Mouse (Mus musculus) kidney, embryonic 14.5 days (tissue): ENCODE measurements around the gene Mbnl2. TPM values are rescaled to one million over a fixed set of nuclear protein-coding genes. Genes with fewer than 3 reads are reported as not detected.

Source experiments
- ATAC-seq: fragments of 200-750 bp; cut with Nextera tagmentation; 2 replicates; pipeline ENCODE4 v1.8.0; 2017; ENCODE audit warnings: moderate number of reproducible peaks, mild to moderate bottlenecking, moderate TSS enrichment, moderate library complexity; ENCODE audit not compliant: low FRiP score, low TSS enrichment
- H3K27ac ChIP-seq: fragments of 300-500 bp; sonication (generic); 2 replicates; pipeline ENCODE4 v1.5.1; 2014; ENCODE audit warnings: low read depth, mild to moderate bottlenecking, low read length, moderate library complexity, mixed read lengths
- H3K27me3 ChIP-seq: fragments of 300-500 bp; sonication (generic); 2 replicates; pipeline ENCODE4 v1.6.1; 2014; ENCODE audit warnings: mild to moderate bottlenecking, low read length; ENCODE audit not compliant: control insufficient read depth, insufficient read depth
- H3K36me3 ChIP-seq: fragments of 300-500 bp; sonication (generic); 2 replicates; pipeline ENCODE4 v1.6.1; 2014; ENCODE audit warnings: low read length, mixed read lengths; ENCODE audit not compliant: control insufficient read depth, insufficient read depth
- H3K4me1 ChIP-seq: fragments of 300-500 bp; sonication (generic); 2 replicates; pipeline ENCODE4 v1.6.1; 2014; ENCODE audit warnings: low read length, mixed read lengths; ENCODE audit not compliant: control insufficient read depth, insufficient read depth
- H3K4me2 ChIP-seq: fragments of 300-500 bp; sonication (generic); replicated peaks from 2 replicates; pipeline ENCODE4 v1.6.1; 2014; ENCODE audit warnings: low read depth, mild to moderate bottlenecking, low read length
- H3K4me3 ChIP-seq: fragments of 300-500 bp; sonication (generic); 2 replicates; pipeline ENCODE4 v1.5.1; 2014; ENCODE audit warnings: mild to moderate bottlenecking, low read length
- H3K9ac ChIP-seq: fragments of 300-500 bp; sonication (generic); 2 replicates; pipeline ENCODE4 v1.6.1; 2014; ENCODE audit warnings: low read depth, mild to moderate bottlenecking, low read length, moderate library complexity
- H3K9me3 ChIP-seq: fragments of 300-500 bp; sonication (generic); 2 replicates; pipeline ENCODE4 v1.6.1; 2016; ENCODE audit warnings: low read length; ENCODE audit not compliant: control insufficient read depth
- WGBS: fragments of 180-500 bp; shearing (Covaris S2); extraction: QIAGEN DNeasy Blood & Tissue Kit; methylation state at CpG from one replicate; pipeline ENCODE4 v1.1.7; 2014; 5-methylcytosine and 5-hydroxymethylcytosine counted together
- polyA plus RNA-seq: library from polyadenylated mRNA; unstranded; fragments of >200 nt; fragmentation: Nextera tagmentation; extraction: Ambion mirVana; gene quantifications from 2 replicates; pipeline ENCODE4 v1.2.1, GENCODE M21; 2014

The Mbnl2 gene
- polyA plus RNA-seq, 1 experiment from 2014 or later: 84.9 TPM

GRCm38 (mm10) chr14:120405597-120405996 is 130.1 kb downstream of the Mbnl2 start:
- H3K27me3 ChIP-seq: no peaks in the 10 kb centered on the region
- H3K9me3 ChIP-seq: no peaks in the 10 kb centered on the region
- ATAC-seq: no peak
- no peak overlapping the region for H3K27ac ChIP-seq
- WGBS: 67% methylated on average over 3 of the region's 3 CpGs
- H3K9ac ChIP-seq: no peak overlapping the region
- H3K4me2 ChIP-seq: no peak overlapping the region
- no peaks in the 10 kb centered on the region for H3K4me1 ChIP-seq
- peaks cover 30% of the 10 kb centered on the region for H3K36me3 ChIP-seq
- no peak overlapping the region for H3K4me3 ChIP-seq

- Histone ChIP-seq H3K4me3 (no peak overlapping the region), H3K27ac (no peak overlapping the region), H3K36me3 (peaks cover 27% of the 10 kb centered on the region), H3K4me1 (no peaks in the 10 kb centered on the region), H3K27me3 (no peaks in the 10 kb centered on the region), H3K9ac (no peak overlapping the region), H3K4me2 (no peak overlapping the region), H3K9me3 (no peaks in the 10 kb centered on the region)
- ATAC-seq: no peak
- WGBS: 80% methylated on average over 6 of the region's 6 CpGs
These were observed 130.8 kb downstream of the Mbnl2 start for GRCm38 (mm10) chr14:120406271-120406670.

DNA sequence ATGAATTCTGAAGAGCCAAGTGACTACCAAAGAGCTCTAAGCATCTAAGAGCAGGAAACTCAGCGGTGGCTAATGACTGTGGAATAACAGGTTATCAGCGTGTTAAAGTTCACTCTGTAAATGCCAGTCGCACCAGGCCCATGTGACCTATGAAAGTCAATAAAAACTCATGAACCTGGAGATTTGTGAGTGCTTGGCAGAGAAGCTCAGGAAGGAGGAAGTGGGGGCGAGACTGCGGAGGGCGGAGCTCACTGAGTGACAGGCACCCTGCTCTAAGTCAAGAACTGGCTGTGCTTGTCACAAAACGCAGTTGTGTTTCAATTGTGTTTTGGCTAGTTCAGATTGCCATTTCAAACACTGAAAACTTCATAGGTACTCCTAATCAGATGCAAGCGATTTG is 131.4 kb downstream of the Mbnl2 start:
- Histone ChIP-seq H3K27me3 (no peaks in the 10 kb centered on the region), H3K27ac (no peak overlapping the region), H3K9me3 (no peaks in the 10 kb centered on the region), H3K4me1 (no peaks in the 10 kb centered on the region), H3K4me2 (no peak overlapping the region), H3K9ac (no peak overlapping the region), H3K36me3 (peaks cover 24% of the 10 kb centered on the region), H3K4me3 (no peak overlapping the region)
- 65% methylated on average over 8 of the region's 8 CpGs for WGBS
- no peak; the same call in 1 of the 2 replicates for ATAC-seq

- peaks cover 16% of the 10 kb centered on the region; the same call in 1 of the 2 replicates for H3K36me3 ChIP-seq
- WGBS: 91% methylated on average over 10 of the region's 10 CpGs
- no peaks in the 10 kb centered on the region for H3K9me3 ChIP-seq
- H3K27ac ChIP-seq: no peak overlapping the region
- H3K27me3 ChIP-seq: no peaks in the 10 kb centered on the region
- H3K4me1 ChIP-seq: no peaks in the 10 kb centered on the region
- no peak overlapping the region for H3K4me2 ChIP-seq
- ATAC-seq: no peak
- no peak overlapping the region for H3K4me3 ChIP-seq
- H3K9ac ChIP-seq: no peak overlapping the region
These were observed 134.4 kb downstream of the Mbnl2 start for GRCm38 (mm10) chr14:120409854-120410253.

DNA sequence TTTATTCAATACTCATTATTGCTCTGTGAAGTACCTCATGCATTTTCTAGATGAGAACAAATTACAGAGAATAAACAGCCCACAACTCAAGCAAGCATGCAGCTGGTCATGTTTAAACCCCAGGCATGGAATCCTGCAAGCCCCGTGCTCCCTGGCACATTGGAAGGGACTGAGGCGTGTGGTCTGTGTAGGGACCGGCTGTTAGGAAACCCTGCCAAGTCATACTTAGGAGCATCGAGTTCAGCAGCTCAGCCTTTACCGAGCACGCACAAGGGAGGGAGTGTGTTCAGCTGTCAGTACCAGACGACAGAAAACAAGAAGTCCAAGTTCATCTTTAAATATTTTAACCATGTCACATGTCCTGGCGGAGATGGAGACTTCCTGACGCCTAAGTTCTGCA is 141.4 kb downstream of the Mbnl2 start:
- Histone ChIP-seq H3K27ac (no peak overlapping the region), H3K4me1 (no peaks in the 10 kb centered on the region), H3K4me2 (no peak overlapping the region), H3K36me3 (peaks cover 20% of the 10 kb centered on the region; the same call in 1 of the 2 replicates), H3K4me3 (no peak overlapping the region), H3K9me3 (no peaks in the 10 kb centered on the region), H3K9ac (no peak overlapping the region), H3K27me3 (no peaks in the 10 kb centered on the region)
- 83% methylated on average over 9 of the region's 9 CpGs for WGBS
- ATAC-seq: no peak

DNA sequence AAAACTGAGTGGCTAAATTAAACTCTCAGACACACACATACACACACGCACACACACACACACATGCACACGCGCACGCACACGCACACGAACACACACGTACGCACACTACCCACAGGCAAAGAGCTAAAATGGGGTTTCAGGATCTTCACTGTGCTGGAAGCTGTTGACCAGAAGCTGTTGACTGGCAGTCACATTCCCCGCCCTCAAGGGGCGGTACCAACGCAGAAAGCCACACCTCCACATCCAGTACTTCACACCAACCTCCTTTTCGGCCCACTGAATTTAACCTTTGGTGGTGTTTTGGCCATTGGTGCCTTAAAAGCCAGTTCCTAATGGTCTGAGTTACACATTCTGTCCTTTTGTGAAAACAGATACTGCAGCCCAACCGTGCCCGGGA is 143.5 kb downstream of the Mbnl2 start:
- Histone ChIP-seq H3K4me2 (no peak overlapping the region), H3K9me3 (no peaks in the 10 kb centered on the region), H3K9ac (no peak overlapping the region), H3K36me3 (peaks cover 27% of the 10 kb centered on the region; the same call in 1 of the 2 replicates), H3K4me3 (no peak overlapping the region), H3K27ac (no peak overlapping the region), H3K27me3 (no peaks in the 10 kb centered on the region), H3K4me1 (no peaks in the 10 kb centered on the region)
- ATAC-seq: peak; percentile 49; the same call in 1 of the 2 replicates
- 60% methylated on average over 14 of the region's 14 CpGs for WGBS

GRCm38 (mm10) chr14:120428497-120428896 is 153.0 kb downstream of the Mbnl2 start:
- Histone ChIP-seq H3K4me3 (no peak overlapping the region), H3K27ac (no peak overlapping the region), H3K36me3 (peaks cover 30% of the 10 kb centered on the region; the same call in 1 of the 2 replicates), H3K4me2 (no peak overlapping the region), H3K4me1 (no peaks in the 10 kb centered on the region), H3K9me3 (peaks cover 11% of the 10 kb centered on the region; the same call in 1 of the 2 replicates), H3K27me3 (no peaks in the 10 kb centered on the region), H3K9ac (no peak overlapping the region)
- no peak for ATAC-seq
- 86% methylated on average over 5 of the region's 5 CpGs for WGBS

DNA sequence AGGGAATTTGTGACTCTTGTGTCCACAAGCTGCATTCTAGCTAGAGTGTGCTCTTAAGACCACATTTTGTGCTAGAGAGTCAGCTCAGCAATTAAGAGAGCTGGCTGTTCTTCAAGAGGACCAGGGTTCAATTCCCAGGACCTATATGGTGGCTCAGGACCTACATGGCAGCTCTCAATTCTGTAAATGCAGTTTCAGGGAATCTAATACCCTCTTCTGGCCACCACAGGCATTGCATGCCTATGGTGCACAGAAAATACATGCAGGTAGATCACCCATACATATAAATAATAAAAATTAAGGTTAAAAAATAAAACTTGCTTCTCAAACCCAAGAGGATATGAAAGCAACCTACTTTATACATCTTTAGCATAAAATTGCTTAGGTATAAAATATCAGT is 157.3 kb downstream of the Mbnl2 start:
- Histone ChIP-seq H3K4me2 (no peak overlapping the region), H3K27ac (no peak overlapping the region), H3K9ac (no peak overlapping the region), H3K36me3 (peaks cover 7% of the 10 kb centered on the region; the same call in 1 of the 2 replicates), H3K4me1 (no peaks in the 10 kb centered on the region), H3K27me3 (no peaks in the 10 kb centered on the region), H3K9me3 (0 out of 2 replicates have a peak, but pooled peaks cover 3% of the 10 kb centered on the region), H3K4me3 (no peak overlapping the region)
- no peak for ATAC-seq

DNA sequence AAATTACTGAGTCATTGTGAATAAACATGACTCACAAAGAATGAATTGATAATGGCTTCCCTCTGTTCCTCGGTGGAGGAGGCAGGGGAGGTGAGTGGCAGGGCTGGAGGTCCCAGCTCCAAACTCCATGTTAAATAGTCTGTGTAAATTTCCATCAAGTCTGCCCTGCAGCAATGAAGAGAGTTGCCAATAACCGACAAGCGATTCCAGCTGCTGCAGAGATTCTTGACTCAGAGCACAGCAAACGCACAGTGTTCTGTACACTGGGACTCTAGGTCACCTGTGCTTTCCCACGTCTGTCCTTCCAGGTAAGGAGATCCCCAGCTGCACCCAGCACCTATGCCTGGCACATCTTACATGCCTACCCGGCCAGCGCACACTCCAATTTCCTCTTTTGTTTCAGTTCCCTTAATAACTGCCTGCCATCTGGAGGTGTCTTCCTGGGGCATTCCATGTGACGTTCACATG is 158.5 kb downstream of the Mbnl2 start:
- H3K36me3 ChIP-seq: peaks cover 2% of the 10 kb centered on the region; the same call in 1 of the 2 replicates
- no peak overlapping the region for H3K4me2 ChIP-seq
- 0 out of 2 replicates have a peak, but pooled peaks cover 3% of the 10 kb centered on the region for H3K9me3 ChIP-seq
- no peaks in the 10 kb centered on the region for H3K4me1 ChIP-seq
- H3K4me3 ChIP-seq: no peak overlapping the region
- no peak overlapping the region for H3K27ac ChIP-seq
- 73% methylated on average over 8 of the region's 8 CpGs for WGBS
- no peak for ATAC-seq
- H3K9ac ChIP-seq: no peak overlapping the region
- no peaks in the 10 kb centered on the region for H3K27me3 ChIP-seq
